Mouse (Mus musculus): ENCODE results near the gene Vasn. TPM values are rescaled to one million over a fixed set of nuclear protein-coding genes. Genes with fewer than 3 reads are reported as not detected.
"Not testable (repeated sequence)": the region's sequence is repeated elsewhere in the genome, so short reads cannot be mapped to it uniquely, and the experiment has no call there.

Gene Vasn
- polyA plus RNA-seq, 1 experiment from 2014 or later: 2.1 TPM

- ATAC-seq: peak; percentile 90
- Histone ChIP-seq H3K4me3 (ENCODE audit: low read depth, low read length) (peak within 1 kb of the TSS; percentile 68), H3K27me3 (replicated peaks; ENCODE audit: control insufficient read depth, insufficient read depth, low read length) (no peaks in the 10 kb centered on the region), H3K9ac (ENCODE audit: low read length) (peak within 1 kb of the TSS; percentile 75), H3K36me3 (ENCODE audit: control insufficient read depth, insufficient read depth, low read length) (peaks cover 12% of the 10 kb centered on the region), H3K4me1 (ENCODE audit: control insufficient read depth, insufficient read depth, low read length) (peaks cover 7% of the 10 kb centered on the region; the same call in 1 of the 2 replicates), H3K9me3 (replicated peaks; ENCODE audit: control insufficient read depth, low read length) (no peaks in the 10 kb centered on the region), H3K4me2 (ENCODE audit: low read length) (peak within 1 kb of the TSS; percentile 98), H3K27ac (ENCODE audit: low read depth, low read length) (no peak within 1 kb of the TSS)
- WGBS: under 1% methylated on average over 47 of the region's 47 CpGs
- peak; percentile 95 for DNase-seq (ENCODE audit: low spot score)
Measured at GRCm38 (mm10) chr16:4679121-4680018, 39.6 kb downstream of the Vasn start, which contains the start of gene Coro7. Gene Coro7, minus strand, starts transcription at chr16:4679777.

GRCm38 (mm10) chr16:4680922-4681455, 41.2 kb downstream of the Vasn start:
- not testable (repeated sequence) for H3K9ac ChIP-seq (ENCODE audit: low read length); ATAC-seq; DNase-seq (ENCODE audit: low spot score); H3K4me3 ChIP-seq (ENCODE audit: low read depth, low read length); H3K9me3 ChIP-seq (replicated peaks; ENCODE audit: control insufficient read depth, low read length); H3K27ac ChIP-seq (ENCODE audit: low read depth, low read length); H3K4me2 ChIP-seq (ENCODE audit: low read length); H3K4me1 ChIP-seq (ENCODE audit: control insufficient read depth, insufficient read depth, low read length); H3K27me3 ChIP-seq (replicated peaks; ENCODE audit: control insufficient read depth, insufficient read depth, low read length); H3K36me3 ChIP-seq (ENCODE audit: control insufficient read depth, insufficient read depth, low read length)
- WGBS: 87% methylated on average over 3 of the region's 3 CpGs

GRCm38 (mm10) chr16:4682628-4683179, 43.0 kb downstream of the Vasn start:
- WGBS: 76% methylated on average over 4 of the region's 4 CpGs
- Histone ChIP-seq H3K4me1 (ENCODE audit: control insufficient read depth, insufficient read depth, low read length) (peaks cover 9% of the 10 kb centered on the region; the same call in 1 of the 2 replicates), H3K9ac (ENCODE audit: low read length) (no peak overlapping the region), H3K27me3 (replicated peaks; ENCODE audit: control insufficient read depth, insufficient read depth, low read length) (no peaks in the 10 kb centered on the region), H3K9me3 (replicated peaks; ENCODE audit: control insufficient read depth, low read length) (no peaks in the 10 kb centered on the region), H3K36me3 (ENCODE audit: control insufficient read depth, insufficient read depth, low read length) (peaks cover 10% of the 10 kb centered on the region; the same call in 1 of the 2 replicates), H3K27ac (ENCODE audit: low read depth, low read length) (no peak overlapping the region), H3K4me3 (ENCODE audit: low read depth, low read length) (no peak overlapping the region), H3K4me2 (ENCODE audit: low read length) (peak overlapping the region; percentile 95; the same call in 1 of the 2 replicates)
- ATAC-seq (no peak), DNase-seq (ENCODE audit: low spot score) (no peak)

DNA sequence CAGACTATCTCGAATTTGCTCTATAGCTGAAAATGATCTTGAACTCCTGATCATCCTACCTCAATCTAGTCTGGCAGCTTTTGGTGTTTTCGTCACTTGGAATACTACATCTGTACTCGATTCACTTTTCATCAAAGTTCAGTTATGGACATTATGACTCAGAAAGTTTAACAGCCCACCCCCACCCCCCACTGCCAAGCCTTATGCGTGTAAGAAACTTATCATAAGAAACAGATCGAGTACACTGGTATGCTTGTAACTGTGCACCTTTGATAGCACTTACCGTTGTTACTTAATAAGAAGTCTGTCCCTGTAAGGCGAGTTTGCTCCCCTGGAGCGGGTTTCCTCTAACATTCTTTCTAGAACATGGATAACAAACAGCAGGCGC, 43.4 kb downstream of the Vasn start:
- DNase-seq (ENCODE audit: low spot score) (no peak), ATAC-seq (0 out of 2 replicates have a peak, but pooled peaks have one; percentile 0)
- 31% methylated on average over 9 of the region's 9 CpGs for WGBS
- Histone ChIP-seq H3K4me3 (ENCODE audit: low read depth, low read length) (peak overlapping the region; percentile 93), H3K4me2 (ENCODE audit: low read length) (peak overlapping the region; percentile 95), H3K9me3 (replicated peaks; ENCODE audit: control insufficient read depth, low read length) (no peaks in the 10 kb centered on the region), H3K9ac (ENCODE audit: low read length) (peak overlapping the region; percentile 90), H3K27me3 (replicated peaks; ENCODE audit: control insufficient read depth, insufficient read depth, low read length) (no peaks in the 10 kb centered on the region), H3K27ac (ENCODE audit: low read depth, low read length) (peak overlapping the region; percentile 59; the same call in 1 of the 2 replicates), H3K36me3 (ENCODE audit: control insufficient read depth, insufficient read depth, low read length) (peaks cover 15% of the 10 kb centered on the region; the same call in 1 of the 2 replicates), H3K4me1 (ENCODE audit: control insufficient read depth, insufficient read depth, low read length) (peaks cover 9% of the 10 kb centered on the region; the same call in 1 of the 2 replicates)

DNA sequence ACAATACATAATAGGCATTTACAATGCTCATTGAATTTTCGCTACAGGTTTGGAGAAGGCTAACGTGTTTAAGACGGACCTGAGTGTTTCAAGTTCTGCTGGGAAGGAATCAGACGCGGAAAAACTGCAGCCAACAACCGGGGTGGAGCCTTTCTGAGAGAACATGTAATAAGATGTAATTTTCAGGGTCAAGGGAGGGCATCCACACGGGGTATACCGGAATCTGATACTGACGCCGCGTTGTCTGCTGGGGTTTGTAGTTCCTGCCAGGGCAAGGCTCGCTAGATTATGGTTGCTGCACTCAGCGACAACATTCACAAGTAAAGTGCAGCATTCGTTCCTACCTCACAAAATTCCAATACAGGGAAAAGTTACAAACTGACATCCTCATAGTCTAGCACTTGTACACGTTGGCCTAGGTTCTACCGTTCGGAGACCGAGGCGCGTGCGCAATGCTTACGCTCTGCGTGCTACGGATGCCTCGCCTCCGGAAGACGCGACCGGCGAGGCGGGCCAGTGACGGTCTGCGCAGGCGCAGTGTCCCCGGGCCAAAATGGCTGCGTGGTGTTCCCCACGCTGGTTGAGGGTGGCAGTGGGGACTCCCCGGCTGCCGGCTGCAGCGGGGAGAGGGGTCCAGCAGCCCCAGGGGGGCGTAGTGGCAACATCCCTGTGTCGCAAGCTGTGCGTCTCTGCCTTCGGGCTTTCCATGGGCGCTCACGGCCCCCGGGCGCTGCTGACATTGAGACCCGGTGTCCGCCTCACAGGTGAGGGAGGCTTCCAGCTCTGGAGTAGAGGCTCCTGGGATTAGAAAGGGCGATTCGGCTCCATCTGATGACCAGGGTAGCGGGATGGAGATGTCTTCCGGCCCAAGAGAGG, 44.1 kb downstream of the Vasn start:
- H3K9ac ChIP-seq (ENCODE audit: low read length): peak overlapping the region; percentile 90
- peaks cover 18% of the 10 kb centered on the region; the same call in 1 of the 2 replicates for H3K36me3 ChIP-seq (ENCODE audit: control insufficient read depth, insufficient read depth, low read length)
- peak overlapping the region; percentile 59; the same call in 1 of the 2 replicates for H3K27ac ChIP-seq (ENCODE audit: low read depth, low read length)
- DNase-seq (ENCODE audit: low spot score) (peak; percentile 97), ATAC-seq (peak; percentile 90)
- H3K9me3 ChIP-seq (replicated peaks; ENCODE audit: control insufficient read depth, low read length): no peaks in the 10 kb centered on the region
- WGBS: under 1% methylated on average over 54 of the region's 54 CpGs
- no peaks in the 10 kb centered on the region for H3K27me3 ChIP-seq (replicated peaks; ENCODE audit: control insufficient read depth, insufficient read depth, low read length)
- H3K4me2 ChIP-seq (ENCODE audit: low read length): peak overlapping the region; percentile 95
- H3K4me1 ChIP-seq (ENCODE audit: control insufficient read depth, insufficient read depth, low read length): peaks cover 9% of the 10 kb centered on the region; the same call in 1 of the 2 replicates
- H3K4me3 ChIP-seq (ENCODE audit: low read depth, low read length): peak overlapping the region; percentile 93

DNA sequence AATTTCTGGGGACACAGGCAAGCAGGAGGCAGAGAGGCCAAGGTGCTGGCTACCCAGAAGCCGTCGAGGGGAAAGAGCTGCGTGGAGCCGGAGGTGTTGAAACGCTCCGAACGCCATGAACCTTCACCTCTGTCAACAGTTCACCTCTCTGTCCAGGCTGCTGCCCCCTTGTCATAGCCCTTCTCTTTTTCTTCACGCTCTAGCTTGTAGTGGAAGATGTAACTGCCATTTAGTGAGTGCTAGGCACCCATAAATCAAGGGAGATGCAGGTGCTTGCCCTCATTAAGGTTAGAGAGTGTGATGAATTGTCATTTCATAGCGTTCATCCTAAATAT, 44.7 kb downstream of the Vasn start:
- Histone ChIP-seq H3K27me3 (replicated peaks; ENCODE audit: control insufficient read depth, insufficient read depth, low read length) (no peaks in the 10 kb centered on the region), H3K27ac (ENCODE audit: low read depth, low read length) (peak overlapping the region; percentile 59; the same call in 1 of the 2 replicates), H3K4me3 (ENCODE audit: low read depth, low read length) (peak overlapping the region; percentile 93), H3K4me1 (ENCODE audit: control insufficient read depth, insufficient read depth, low read length) (0 out of 2 replicates have a peak, but pooled peaks cover 6% of the 10 kb centered on the region), H3K9me3 (replicated peaks; ENCODE audit: control insufficient read depth, low read length) (no peaks in the 10 kb centered on the region), H3K36me3 (ENCODE audit: control insufficient read depth, insufficient read depth, low read length) (peaks cover 24% of the 10 kb centered on the region), H3K4me2 (ENCODE audit: low read length) (peak overlapping the region; percentile 95), H3K9ac (ENCODE audit: low read length) (peak overlapping the region; percentile 90)
- WGBS: 2% methylated on average over 9 of the region's 9 CpGs
- ATAC-seq: no peak
- DNase-seq (ENCODE audit: low spot score): no peak

DNA sequence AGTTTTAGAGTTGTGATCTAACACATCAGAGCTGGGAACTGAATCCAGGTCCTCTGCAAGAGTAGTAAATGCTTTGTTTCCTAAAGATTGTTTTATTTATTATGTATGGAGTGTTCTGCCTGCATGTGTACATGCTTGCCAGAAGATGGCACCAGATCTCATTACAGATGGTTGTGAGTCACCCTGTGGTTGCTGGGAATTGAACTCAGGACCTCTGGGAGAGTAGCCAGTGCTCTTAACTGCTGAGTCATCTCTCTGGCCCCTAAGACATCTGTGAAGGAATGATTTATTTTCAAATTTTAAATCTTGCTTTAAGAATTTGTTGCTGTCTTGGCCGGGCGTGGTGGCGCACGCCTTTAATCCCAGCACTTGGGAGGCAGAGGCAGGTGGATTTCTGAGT, 49.6 kb downstream of the Vasn start:
- not testable (repeated sequence) for H3K27me3 ChIP-seq (replicated peaks; ENCODE audit: control insufficient read depth, insufficient read depth, low read length); H3K4me3 ChIP-seq (ENCODE audit: low read depth, low read length); H3K27ac ChIP-seq (ENCODE audit: low read depth, low read length); DNase-seq (ENCODE audit: low spot score); ATAC-seq; H3K9ac ChIP-seq (ENCODE audit: low read length); H3K9me3 ChIP-seq (replicated peaks; ENCODE audit: control insufficient read depth, low read length); H3K4me1 ChIP-seq (ENCODE audit: control insufficient read depth, insufficient read depth, low read length); H3K4me2 ChIP-seq (ENCODE audit: low read length)
- WGBS: 98% methylated on average over 4 of the region's 4 CpGs
- H3K36me3 ChIP-seq (ENCODE audit: control insufficient read depth, insufficient read depth, low read length): peaks cover 73% of the 10 kb centered on the region

Measured in forebrain, embryonic 14.5 days (tissue).